Mouse (Mus musculus) neural tube, embryonic 11.5 days (tissue): ENCODE data around the gene Rpn2. TPM values are rescaled to one million over a fixed set of nuclear protein-coding genes. Genes with fewer than 3 reads are reported as not detected.

ENCODE experiments used
- ATAC-seq: fragments of 200-750 bp; cut with Nextera tagmentation; 2 replicates; pipeline ENCODE4 v1.8.0; 2017; ENCODE audit warnings: moderate number of reproducible peaks, mild to moderate bottlenecking, moderate TSS enrichment, moderate library complexity; ENCODE audit not compliant: insufficient read depth, low FRiP score, low TSS enrichment
- DNase-seq: peaks from one replicate; pipeline ENCODE4 v3.0.0-alpha.2; 2015; ENCODE audit warnings: low spot score
- H3K27ac ChIP-seq: fragments of 300-500 bp; sonication (generic); 2 replicates; pipeline ENCODE4 v1.5.1; 2014; ENCODE audit warnings: low read depth, mild to moderate bottlenecking, low read length
- H3K27me3 ChIP-seq: fragments of 300-500 bp; sonication (generic); 2 replicates; pipeline ENCODE4 v1.6.1; 2014; ENCODE audit warnings: mild to moderate bottlenecking, low read length, mixed read lengths; ENCODE audit not compliant: control insufficient read depth, insufficient read depth
- H3K36me3 ChIP-seq: fragments of 300-500 bp; sonication (generic); 2 replicates; pipeline ENCODE4 v1.6.1; 2014; ENCODE audit warnings: mild to moderate bottlenecking, low read length, moderate library complexity, mixed read lengths; ENCODE audit not compliant: control insufficient read depth, insufficient read depth
- H3K4me1 ChIP-seq: fragments of 300-500 bp; sonication (generic); 2 replicates; pipeline ENCODE4 v1.6.1; 2014; ENCODE audit warnings: low read length, mixed read lengths; ENCODE audit not compliant: control insufficient read depth, insufficient read depth
- H3K4me2 ChIP-seq: fragments of 300-500 bp; sonication (generic); 2 replicates; pipeline ENCODE4 v1.6.1; 2014; ENCODE audit warnings: low read depth, mild to moderate bottlenecking, moderate library complexity
- H3K4me3 ChIP-seq: fragments of 300-500 bp; sonication (generic); 2 replicates; pipeline ENCODE4 v1.5.1; 2014; ENCODE audit warnings: low read depth, low read length
- H3K9ac ChIP-seq: fragments of 300-500 bp; sonication (generic); 2 replicates; pipeline ENCODE4 v1.6.1; 2014; ENCODE audit warnings: mild to moderate bottlenecking, low read length
- H3K9me3 ChIP-seq: fragments of 300-500 bp; sonication (generic); 2 replicates; pipeline ENCODE4 v1.6.1; 2016; ENCODE audit warnings: low read length; ENCODE audit not compliant: control insufficient read depth
- WGBS: fragments of 180-500 bp; shearing (Covaris S2); extraction: QIAGEN DNeasy Blood & Tissue Kit; methylation state at CpG from one replicate; pipeline ENCODE4 v1.1.7; 2014; 5-methylcytosine and 5-hydroxymethylcytosine counted together
- polyA plus RNA-seq: library from polyadenylated mRNA; unstranded; fragments of >200 nt; fragmentation: Nextera tagmentation; extraction: Ambion mirVana; gene quantifications from 2 replicates; pipeline ENCODE4 v1.2.1, GENCODE M21; 2014

Rpn2 gene
- polyA plus RNA-seq, result 261 and 267 TPM in 2 replicates

GRCm38 (mm10) chr2:157278717-157279415 is at the start of gene Rpn2:
TSS of gene Rpn2 (plus strand) at chr2:157279017.
- peaks cover 9% of the 10 kb centered on the region for H3K4me1 ChIP-seq
- WGBS, result under 1% methylated on average over 64 of the region's 64 CpGs
- no peaks in the 10 kb centered on the region for H3K9me3 ChIP-seq
- peak within 1 kb of the TSS; percentile 87 for H3K27ac ChIP-seq
- ATAC-seq (peak; percentile 100), DNase-seq (peak; percentile 98)
- H3K4me3 ChIP-seq, result peak within 1 kb of the TSS; percentile 80
- peak within 1 kb of the TSS; percentile 73 for H3K9ac ChIP-seq
- H3K4me2 ChIP-seq, result peak within 1 kb of the TSS; percentile 65
- no peaks in the 10 kb centered on the region for H3K27me3 ChIP-seq
- peaks cover 2% of the 10 kb centered on the region for H3K36me3 ChIP-seq

- DNase-seq (no peak), ATAC-seq (no peak)
- Histone ChIP-seq H3K36me3 (no peaks in the 10 kb centered on the region), H3K9ac (no peak overlapping the region), H3K27ac (no peak overlapping the region), H3K27me3 (no peaks in the 10 kb centered on the region), H3K4me3 (no peak overlapping the region), H3K4me2 (no peak overlapping the region), H3K9me3 (no peaks in the 10 kb centered on the region), H3K4me1 (no peaks in the 10 kb centered on the region)
- WGBS, result 80% methylated on average over 8 of the region's 8 CpGs
These were observed 42.9 kb upstream of the Rpn2 start for GRCm38 (mm10) chr2:157235946-157236345.

- DNase-seq (no peak), ATAC-seq (no peak)
- Histone ChIP-seq H3K9me3 (no peaks in the 10 kb centered on the region), H3K4me1 (no peaks in the 10 kb centered on the region), H3K27me3 (no peaks in the 10 kb centered on the region), H3K27ac (no peak overlapping the region), H3K4me3 (no peak overlapping the region), H3K4me2 (no peak overlapping the region), H3K36me3 (no peaks in the 10 kb centered on the region), H3K9ac (no peak overlapping the region)
- 53% methylated on average over 5 of the region's 5 CpGs for WGBS
These were observed 33.8 kb upstream of the Rpn2 start for GRCm38 (mm10) chr2:157245001-157245400.

- Histone ChIP-seq H3K27me3 (no peaks in the 10 kb centered on the region), H3K27ac (no peak overlapping the region), H3K9ac (no peak overlapping the region), H3K4me3 (no peak overlapping the region), H3K9me3 (no peaks in the 10 kb centered on the region), H3K4me1 (no peaks in the 10 kb centered on the region), H3K36me3 (no peaks in the 10 kb centered on the region), H3K4me2 (no peak overlapping the region)
- no peak for DNase-seq
- ATAC-seq, result no peak
- WGBS, result 84% methylated on average over 2 of the region's 2 CpGs
These were observed 33.2 kb upstream of the Rpn2 start for GRCm38 (mm10) chr2:157245603-157246002.

GRCm38 (mm10) chr2:157248111-157248510 is 30.7 kb upstream of the Rpn2 start:
- no peaks in the 10 kb centered on the region for H3K27me3 ChIP-seq
- ATAC-seq (no peak), DNase-seq (no peak)

GRCm38 (mm10) chr2:157259720-157260119 is 19.1 kb upstream of the Rpn2 start:
- Histone ChIP-seq H3K4me1 (no peaks in the 10 kb centered on the region), H3K9me3 (no peaks in the 10 kb centered on the region), H3K4me3 (no peak overlapping the region), H3K9ac (no peak overlapping the region), H3K27me3 (no peaks in the 10 kb centered on the region), H3K4me2 (no peak overlapping the region), H3K27ac (no peak overlapping the region), H3K36me3 (no peaks in the 10 kb centered on the region)
- no peak for ATAC-seq
- WGBS, result 3% methylated on average over 5 of the region's 5 CpGs
- peak; percentile 67 for DNase-seq

More at GRCm38 (mm10) chr2:157248111-157248510, 30.7 kb upstream of the Rpn2 start:
- Histone ChIP-seq H3K36me3 (no peaks in the 10 kb centered on the region), H3K9me3 (no peaks in the 10 kb centered on the region), H3K4me1 (no peaks in the 10 kb centered on the region), H3K9ac (no peak overlapping the region), H3K4me3 (no peak overlapping the region), H3K27ac (no peak overlapping the region), H3K4me2 (no peak overlapping the region)

- Histone ChIP-seq H3K9ac (no peak overlapping the region), H3K27me3 (no peaks in the 10 kb centered on the region), H3K4me1 (no peaks in the 10 kb centered on the region), H3K9me3 (no peaks in the 10 kb centered on the region), H3K4me3 (no peak overlapping the region), H3K4me2 (no peak overlapping the region), H3K36me3 (no peaks in the 10 kb centered on the region), H3K27ac (no peak overlapping the region)
- 85% methylated on average over 5 of the region's 5 CpGs for WGBS
- DNase-seq (no peak), ATAC-seq (no peak)
These were observed 16.9 kb upstream of the Rpn2 start for GRCm38 (mm10) chr2:157261930-157262329.

GRCm38 (mm10) chr2:157262506-157262905 is 16.3 kb upstream of the Rpn2 start:
- Histone ChIP-seq H3K27me3 (no peaks in the 10 kb centered on the region), H3K27ac (no peak overlapping the region), H3K9me3 (no peaks in the 10 kb centered on the region), H3K4me1 (no peaks in the 10 kb centered on the region), H3K4me2 (no peak overlapping the region), H3K36me3 (no peaks in the 10 kb centered on the region), H3K4me3 (no peak overlapping the region), H3K9ac (no peak overlapping the region)
- DNase-seq (no peak), ATAC-seq (no peak)
- WGBS, result 65% methylated on average over 9 of the region's 9 CpGs

GRCm38 (mm10) chr2:157263101-157263500 is 15.7 kb upstream of the Rpn2 start:
- H3K36me3 ChIP-seq, result no peaks in the 10 kb centered on the region
- H3K27me3 ChIP-seq, result no peaks in the 10 kb centered on the region
- no peak overlapping the region for H3K27ac ChIP-seq
- H3K4me2 ChIP-seq, result no peak overlapping the region
- no peak overlapping the region for H3K4me3 ChIP-seq
- 91% methylated on average over 1 of the region's 1 CpGs for WGBS
- ATAC-seq, result no peak
- DNase-seq, result no peak
- no peaks in the 10 kb centered on the region for H3K9me3 ChIP-seq
- H3K4me1 ChIP-seq, result no peaks in the 10 kb centered on the region
- H3K9ac ChIP-seq, result no peak overlapping the region
